15 mouse cellular contexts compared by ENCODE assay signal in genomic region chr10:37637001-37637562, GRCm38 (mm10).
DNase-seq lines count a peak whose midpoint lies in the region; ATAC-seq and TF ChIP-seq lines count a peak whose summit lies in the region.
"Had no signal": no experiment of that assay in that cellular context is flagged by ENCODE, and none has a peak within 500 bp of the region (broad histone marks: within the 10 kb centered on the region; RNA-seq: fewer than 3 reads in every experiment).

No protein-coding gene starts in this region.

- DNase-seq in hindbrain, embryonic 10.5 days (ENCODE audit: low spot score) = peak; percentile 50
- peak; percentile 25 for DNase-seq in brain, embryonic 14.5 days (ENCODE audit: low read depth)
- peak; percentile 92 for DNase-seq in embryonic facial prominence, embryonic 11.5 days (ENCODE audit: low spot score)
- DNase-seq in kidney, postnatal 4 days = peak; percentile 27 to 31
- DNase-seq in frontal cortex, postnatal 36 days (ENCODE audit: low spot score in 2 of 2) = no peak
- DNase-seq in left cerebral cortex, postnatal 36 days (ENCODE audit: low spot score in 2 of 2) = no peak
- DNase-seq in right cerebral cortex, adult 2 months (ENCODE audit: low spot score in 2 of 2) = no peak
- DNase-seq: gastrocnemius, postnatal 36 days; liver, embryonic 13.5 days; lung, postnatal 36 days; thymus, postnatal 14 days had no signal

- TF ChIP-seq POLR2A in brain, embryonic 14.5 days (IDR thresholded peaks at IDR 0.05; ENCODE audit: borderline replicate concordance, extremely low read depth, insufficient read depth, insufficient read length, poor library complexity, severe bottlenecking) = no peak

- no peak overlapping the region for H3K4me3 ChIP-seq in hindbrain, embryonic 10.5 days
- H3K4me3 ChIP-seq in hindbrain, embryonic 12.5 days = no peak overlapping the region
- H3K4me3 ChIP-seq in embryonic facial prominence, embryonic 11.5 days (ENCODE audit: low read depth, low read length) = no peak overlapping the region
- H3K4me3 ChIP-seq: erythroblast, embryonic 14.5 days; liver, embryonic 13.5 days had no signal

- intact Hi-C loops in left cerebral cortex, postnatal 36 days (cut with DNase I) = no loop called here

- H3K27ac ChIP-seq in hindbrain, embryonic 10.5 days = peak overlapping the region; percentile 69
- no peak overlapping the region for H3K27ac ChIP-seq in hindbrain, embryonic 12.5 days
- H3K27ac ChIP-seq in embryonic facial prominence, embryonic 11.5 days (replicated peaks; ENCODE audit: low read depth, low read length) = no peak overlapping the region; the same call in none of the 2 replicates
- H3K27ac ChIP-seq: liver, embryonic 13.5 days had no signal

- 49% methylated on average over 7 of the region's 7 CpGs for WGBS in hindbrain, embryonic 10.5 days
- 47% methylated on average over 7 of the region's 7 CpGs for WGBS in hindbrain, embryonic 12.5 days
- 23% methylated on average over 7 of the region's 7 CpGs for WGBS in embryonic facial prominence, embryonic 11.5 days

- ATAC-seq in hindbrain, embryonic 12.5 days (ENCODE audit: low FRiP score) = no peak
- ATAC-seq in embryonic facial prominence, embryonic 11.5 days (replicated peaks; ENCODE audit: insufficient number of reproducible peaks, low FRiP score, low TSS enrichment, low read depth) = peak; percentile 84
- ATAC-seq: intestine, postnatal 0 days had no signal

- TF ChIP-seq CTCF in brain, embryonic 14.5 days (IDR thresholded peaks at IDR 0.05; ENCODE audit: borderline replicate concordance, extremely low read depth, insufficient read depth, insufficient read length) = no peak

- H3K27me3 ChIP-seq in hindbrain, embryonic 10.5 days (ENCODE audit: insufficient read depth, poor library complexity, severe bottlenecking) = no peaks in the 10 kb centered on the region
- H3K27me3 ChIP-seq in hindbrain, embryonic 12.5 days = no peaks in the 10 kb centered on the region
- H3K27me3 ChIP-seq in embryonic facial prominence, embryonic 11.5 days (ENCODE audit: control insufficient read depth, insufficient read depth, low read length) = no peaks in the 10 kb centered on the region
- H3K27me3 ChIP-seq: CH12.LX; liver, embryonic 13.5 days had no signal

- no peak overlapping the region for H3K9ac ChIP-seq in hindbrain, embryonic 12.5 days
- H3K9ac ChIP-seq in embryonic facial prominence, embryonic 11.5 days (replicated peaks; ENCODE audit: low read length) = no peak overlapping the region
- H3K9ac ChIP-seq: liver, embryonic 13.5 days had no signal

- peaks cover 8% of the 10 kb centered on the region for H3K4me1 ChIP-seq in hindbrain, embryonic 10.5 days (replicated peaks)
- H3K4me1 ChIP-seq in hindbrain, embryonic 12.5 days = no peaks in the 10 kb centered on the region; the same call in 1 of the 2 replicates
- no peaks in the 10 kb centered on the region for H3K4me1 ChIP-seq in embryonic facial prominence, embryonic 11.5 days (ENCODE audit: control insufficient read depth, insufficient read depth, low read length)
- H3K4me1 ChIP-seq: liver, embryonic 13.5 days had no signal

- H3K9me3 ChIP-seq in hindbrain, embryonic 10.5 days = no peaks in the 10 kb centered on the region
- no peaks in the 10 kb centered on the region for H3K9me3 ChIP-seq in hindbrain, embryonic 12.5 days (replicated peaks)
- H3K9me3 ChIP-seq in embryonic facial prominence, embryonic 11.5 days (replicated peaks; ENCODE audit: control insufficient read depth, low read length) = no peaks in the 10 kb centered on the region
- H3K9me3 ChIP-seq: liver, embryonic 13.5 days had no signal

- H3K36me3 ChIP-seq in hindbrain, embryonic 10.5 days = no peaks in the 10 kb centered on the region
- no peaks in the 10 kb centered on the region for H3K36me3 ChIP-seq in hindbrain, embryonic 12.5 days
- no peaks in the 10 kb centered on the region for H3K36me3 ChIP-seq in embryonic facial prominence, embryonic 11.5 days (replicated peaks; ENCODE audit: control insufficient read depth, insufficient read depth, low read depth, low read length)
- H3K36me3 ChIP-seq: liver, embryonic 13.5 days had no signal

- H3K4me2 ChIP-seq in hindbrain, embryonic 12.5 days (replicated peaks) = no peak overlapping the region
- no peak overlapping the region for H3K4me2 ChIP-seq in embryonic facial prominence, embryonic 11.5 days (ENCODE audit: low read depth, low read length)
- H3K4me2 ChIP-seq: liver, embryonic 13.5 days had no signal

Comparison
In these comparisons a context has a peak if more than half of its experiments do, and no peak if none do; other contexts are left out.
1. DNase-seq: peak in hindbrain, embryonic 10.5 days (single experiment), brain, embryonic 14.5 days (single experiment), embryonic facial prominence, embryonic 11.5 days (single experiment) and kidney, postnatal 4 days (2 of 2); none in frontal cortex, postnatal 36 days (0 of 2), left cerebral cortex, postnatal 36 days (0 of 2) and right cerebral cortex, adult 2 months (0 of 2).